Mouse (Mus musculus): ENCODE data around the gene Dync2li1.

Gene Dync2li1

DNA sequence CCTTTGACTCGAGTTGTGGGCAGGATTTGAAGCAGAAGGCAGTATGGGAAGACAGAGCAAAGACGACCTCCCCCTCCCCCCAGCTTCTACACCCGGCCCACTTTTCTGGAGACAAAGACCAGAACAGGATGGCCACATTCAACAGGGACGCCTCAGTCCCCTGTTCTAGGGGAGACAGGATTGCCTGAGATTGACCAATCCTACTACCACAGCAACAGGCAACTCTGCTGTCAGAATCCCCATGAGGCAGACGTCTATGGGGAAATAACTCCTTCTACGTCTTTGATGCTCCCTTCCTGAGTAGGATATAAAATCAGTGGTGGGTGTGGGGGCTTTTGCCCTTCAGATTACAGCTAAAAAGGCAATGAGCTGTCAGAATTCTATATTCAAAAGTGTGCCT, 58.0 kb downstream of the Dync2li1 start:
- DNase-seq (ENCODE audit: low read depth, low spot score), result no peak

DNA sequence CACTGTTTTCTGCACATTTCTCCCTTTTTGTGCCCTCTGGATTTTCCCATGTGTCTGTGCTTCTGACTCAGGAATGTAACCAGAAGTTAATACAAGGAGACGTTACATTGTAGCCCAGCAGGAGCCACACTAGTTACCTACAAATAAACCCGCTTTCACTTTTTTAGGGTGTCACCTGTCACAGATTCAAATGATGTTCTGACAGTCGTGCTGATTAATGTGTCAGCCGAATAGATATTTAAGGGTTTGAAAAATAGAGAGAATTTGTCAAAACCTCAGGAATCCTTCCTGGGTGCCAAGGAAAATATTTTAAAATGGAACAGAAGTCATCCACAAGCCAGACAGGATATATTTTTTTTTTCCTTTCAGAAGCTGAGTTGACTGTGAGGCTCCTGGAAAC, 59.0 kb downstream of the Dync2li1 start:
- no peak for DNase-seq (ENCODE audit: low read depth, low spot score)

DNA sequence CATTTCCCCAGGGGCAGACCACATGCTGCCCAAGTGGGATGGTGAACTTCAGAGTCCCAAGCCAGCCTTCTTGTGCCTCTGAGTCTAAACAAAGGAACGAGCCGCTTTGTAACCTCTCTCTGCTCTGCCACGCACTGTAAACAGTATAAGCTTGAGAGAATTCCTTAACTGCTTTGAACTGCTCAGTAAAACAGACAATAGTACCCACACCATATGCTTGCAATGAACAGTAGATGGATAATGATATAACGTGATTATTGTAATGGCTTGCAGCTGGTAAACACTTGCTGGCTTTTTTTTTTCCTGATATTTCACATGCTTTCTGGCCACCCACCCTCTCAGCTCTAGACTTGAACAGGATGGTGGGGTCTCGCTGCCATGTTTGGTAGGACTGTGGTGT, 61.7 kb downstream of the Dync2li1 start:
- DNase-seq (ENCODE audit: low read depth, low spot score), result no peak

DNA sequence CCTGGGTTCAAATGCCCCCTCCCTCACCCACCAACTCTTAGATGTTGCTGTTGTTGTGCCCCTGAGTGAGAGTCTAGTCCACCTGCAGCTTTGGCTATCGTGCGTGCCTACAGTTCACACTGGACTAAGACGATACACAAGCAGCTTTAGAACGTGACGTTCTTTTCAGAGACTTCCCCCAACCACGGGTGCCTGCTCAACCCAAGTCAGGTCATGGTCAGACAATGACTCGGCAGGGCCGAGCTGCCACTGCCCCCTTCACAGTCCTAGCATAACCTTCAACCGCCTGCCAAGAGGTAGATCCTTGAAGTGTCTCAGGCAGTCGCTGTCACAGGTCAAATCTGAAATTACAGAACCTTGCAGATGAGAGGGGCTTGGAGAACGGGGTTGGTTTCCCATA, 62.5 kb downstream of the Dync2li1 start:
- no peak for DNase-seq (ENCODE audit: low read depth, low spot score)

DNA sequence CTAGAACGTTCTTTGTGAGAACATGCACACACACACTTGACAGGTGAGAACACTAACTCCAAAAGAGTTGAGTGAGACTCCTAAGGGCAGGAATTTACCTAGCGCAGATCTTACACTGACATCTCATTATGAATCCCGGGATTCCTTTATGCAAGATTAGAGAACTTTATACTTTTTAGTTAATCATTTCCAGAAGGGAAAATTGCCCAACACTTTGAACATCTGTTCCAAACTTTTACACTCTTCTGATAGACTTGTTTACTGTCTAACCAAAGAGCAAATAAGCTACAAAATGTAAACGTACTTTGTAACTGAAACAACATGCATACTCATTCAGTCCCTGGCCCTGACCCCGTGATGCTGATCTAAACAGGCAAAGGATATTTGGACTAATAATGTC, 63.0 kb downstream of the Dync2li1 start:
- DNase-seq (ENCODE audit: low read depth, low spot score), result no peak

DNA sequence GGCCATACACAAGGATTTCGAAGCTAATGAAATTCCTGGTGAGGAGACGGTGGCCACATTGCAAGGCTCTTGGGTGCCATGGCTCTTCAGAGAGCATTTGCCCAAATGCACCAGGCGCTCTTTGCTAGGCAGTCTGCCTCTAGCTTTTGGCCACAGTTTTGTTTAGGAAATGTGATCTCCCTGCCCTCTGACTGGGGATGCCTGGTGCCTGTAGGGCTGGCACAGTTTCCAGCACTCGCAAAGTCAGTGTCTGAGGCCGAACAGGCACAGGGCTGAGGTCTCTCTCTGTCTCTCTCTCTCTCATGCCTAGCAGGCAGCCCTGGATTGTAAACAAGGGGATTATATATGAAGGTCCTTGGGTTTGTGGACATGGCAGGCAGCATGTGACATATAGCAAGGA, 63.8 kb downstream of the Dync2li1 start:
- no peak for DNase-seq (ENCODE audit: low read depth, low spot score)

DNA sequence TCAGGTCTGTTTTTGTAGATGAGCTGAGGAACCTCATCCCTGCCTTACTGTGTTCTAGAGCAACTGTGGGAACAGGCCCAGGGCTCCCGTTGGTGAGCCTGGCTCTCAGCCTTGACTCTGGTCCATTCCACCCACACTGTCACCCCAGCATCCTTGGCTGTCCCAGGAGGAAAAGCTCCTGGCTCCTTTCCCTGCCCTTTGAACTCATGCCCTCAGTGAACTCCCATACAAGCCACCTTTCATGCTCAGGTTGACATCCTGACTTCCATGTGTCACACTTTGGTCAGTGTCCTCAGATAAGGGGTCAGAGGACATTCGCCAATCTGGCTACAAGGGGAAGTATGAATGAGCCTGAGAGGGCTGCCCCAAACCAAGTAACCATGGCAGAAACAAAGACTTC, 67.4 kb downstream of the Dync2li1 start:
- DNase-seq (ENCODE audit: low read depth, low spot score), result no peak

DNA sequence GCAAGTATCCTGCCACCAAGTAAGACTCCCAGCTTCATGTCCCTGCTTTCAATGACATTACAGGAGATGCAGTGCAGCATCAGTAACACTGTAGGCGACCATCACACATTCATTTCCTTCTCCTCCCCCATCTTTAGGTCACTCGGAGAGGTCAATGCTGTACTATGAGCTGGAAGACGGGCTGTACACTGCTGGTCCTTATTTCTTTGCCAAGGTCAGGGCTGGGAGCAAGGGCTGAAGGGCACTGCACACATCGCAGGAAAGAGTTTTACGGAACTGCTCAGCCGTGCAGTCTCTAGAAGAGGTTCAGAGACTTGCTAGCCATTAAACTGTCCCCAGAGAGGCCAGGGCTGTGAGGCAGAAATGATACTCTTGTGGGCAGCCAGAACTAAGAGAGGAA, 70.2 kb downstream of the Dync2li1 start:
- DNase-seq (ENCODE audit: low read depth, low spot score), result no peak

DNA sequence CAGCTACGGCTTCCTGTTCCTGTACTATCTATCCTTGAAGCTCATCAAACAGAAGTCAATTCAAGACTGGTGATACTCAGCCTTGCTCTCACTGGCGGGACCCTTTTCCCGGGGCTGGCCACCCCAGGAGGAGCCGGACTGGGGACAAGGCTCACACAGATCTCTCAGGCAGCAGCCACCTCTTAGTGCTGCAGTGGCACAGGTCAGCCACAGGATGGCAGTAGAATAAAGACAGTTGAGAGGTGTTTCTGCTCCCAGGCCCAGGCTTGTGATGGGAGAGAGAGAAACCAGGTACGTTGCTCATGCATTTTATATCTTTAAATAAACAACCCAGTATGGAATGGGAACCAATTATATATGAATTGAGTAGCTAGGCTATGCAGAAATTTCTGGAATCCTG, 72.4 kb downstream of the Dync2li1 start:
- DNase-seq (ENCODE audit: low read depth, low spot score), result peak; percentile 40
